Mouse (Mus musculus) cerebellum, adult 2 months (tissue): Measurements from ENCODE around the gene Cadps.

Experiments
- CTCF ChIP-seq: fragments of 200-500 bp; IDR thresholded peaks from 2 replicates; pipeline ENCODE4 v1.5.1; 2011; ENCODE audit warnings: low read depth, mild to moderate bottlenecking, control low read depth, low read length, moderate library complexity, borderline replicate concordance; ENCODE audit not compliant: insufficient read depth
- POLR2A ChIP-seq: fragments of 200-500 bp; IDR thresholded peaks from 2 replicates; pipeline ENCODE4 v1.6.1; 2011; ENCODE audit warnings: low read length, control low read depth, borderline replicate concordance; ENCODE audit not compliant: insufficient read depth

- TF ChIP-seq POLR2A (no peak), CTCF (no peak)
Measured at GRCm38 (mm10) chr14:12437976-12438375, 384.9 kb downstream of the Cadps start.
